28 mouse cellular contexts compared by ENCODE assay signal in the genomic region with DNA sequence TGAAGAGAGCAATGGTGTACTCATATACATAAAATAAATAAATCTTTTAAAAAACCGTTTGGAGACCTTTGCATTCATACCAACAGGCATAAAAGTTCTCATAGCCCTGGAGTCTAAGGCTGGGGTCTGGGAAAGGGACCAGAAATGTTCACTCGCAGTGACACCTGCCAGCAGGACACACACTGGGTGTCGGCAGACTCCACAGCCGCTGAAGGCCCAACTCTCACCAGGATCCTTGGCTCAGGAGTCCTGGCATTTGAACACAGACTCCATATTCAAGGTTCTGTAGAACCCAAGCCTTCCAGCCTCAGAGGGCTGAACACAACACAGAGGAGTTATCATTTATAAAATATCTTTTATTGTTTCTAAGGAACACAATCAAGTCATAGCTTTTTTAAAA. TPM values are rescaled to one million over a fixed set of nuclear protein-coding genes. Genes with fewer than 3 reads are reported as not detected.
"Had no signal": no experiment of that assay in that cellular context is flagged by ENCODE, and none has a peak within 500 bp of the region (broad histone marks: within the 10 kb centered on the region; RNA-seq: fewer than 3 reads in every experiment).

No protein-coding gene starts in this region.

- ATAC-seq: hindbrain, embryonic 16.5 days; inflammation-experienced regulatory T-cells, adult 6 months; intestine, embryonic 15.5 days; intestine, postnatal 0 days; liver, postnatal 0 days had no signal

- DNase-seq: gastrocnemius, postnatal 14 days; gastrocnemius, postnatal 36 days; heart, adult 18-20 months; heart, postnatal 10 days; heart, postnatal 4 days; kidney, adult 18-20 months; kidney, adult 8-10 months; kidney, postnatal 10 days; kidney, postnatal 25 days; kidney, postnatal 4 days; liver; liver, embryonic 13.5 days; liver, postnatal 0 days had no signal

- H3K4me3 ChIP-seq: heart, embryonic 10.5 days; heart, embryonic 12.5 days; hindbrain, embryonic 10.5 days; hindbrain, embryonic 12.5 days; intestine, embryonic 15.5 days; layer of hippocampus, adult 2 months; left cerebral cortex, adult 2 months; limb, embryonic 10.5 days; limb, embryonic 12.5 days; liver, embryonic 13.5 days; liver, embryonic 15.5 days had no signal

- H3K27ac ChIP-seq: heart, embryonic 10.5 days; hindbrain, embryonic 10.5 days; hindbrain, embryonic 12.5 days; hindbrain, embryonic 14.5 days; intestine, embryonic 15.5 days; layer of hippocampus, adult 2 months; left cerebral cortex, adult 2 months; limb, embryonic 10.5 days; liver, embryonic 13.5 days; liver, embryonic 15.5 days had no signal

RNA-seq across cellular contexts. Expression of gene Kctd15, which starts 19.9 kb away (rescaled TPM):
- total RNA-seq: granulocyte monocyte progenitor cell, adult 5-6 weeks had no signal
